Mouse (Mus musculus) Patski (cell line): ENCODE results near the gene 4930513O06Rik. TPM values are rescaled to one million over a fixed set of nuclear protein-coding genes. Genes with fewer than 3 reads are reported as not detected.

ENCODE experiments used
- ATAC-seq: fragments of 100-300 bp; one replicate; pipeline ENCODE4 v1.8.0; 2021
- CTCF ChIA-PET: fragments of 350-600 bp; sonication (Branson Sonifier 250); formaldehyde crosslinking; loops from one replicate; lab custom pipeline; 2022; ENCODE audit warnings: inconsistent platforms; lab: Charles Lee
- POLR2A ChIA-PET: fragments of 350-600 bp; sonication (Branson Sonifier 250); formaldehyde crosslinking; loops from one replicate; lab custom pipeline; 2022; ENCODE audit warnings: antibody characterized with exemption, inconsistent platforms; lab: Charles Lee
- DNase-seq: peaks from one replicate; pipeline ENCODE4 v3.0.0-alpha.2; 2011; ENCODE audit warnings: low read depth, low spot score
- H3K27me3 ChIP-seq: fragments of 371-371 bp; one replicate; pipeline ENCODE4 v1.5.1; 2021
- CTCF ChIP-seq: fragments of 100-300 bp; IDR thresholded peaks from one replicate; pipeline ENCODE4 v1.5.1; 2021
- in situ Hi-C: fragments of 300-500 bp; cut with MboI; formaldehyde crosslinking; loops from 3 replicates; pipeline ENCODE4 v1.11.1; 2018; ENCODE audit warnings: low pct_unique_long_range_greater_than_20kb, mixed read lengths
- polyA plus RNA-seq: library from polyadenylated mRNA; unstranded; gene quantifications from one replicate; pipeline ENCODE4 v1.2.3, GENCODE M21; 2021

Gene 4930513O06Rik
- polyA plus RNA-seq = not detected

- ATAC-seq (no peak), DNase-seq (no peak)
- POLR2A ChIA-PET = interaction anchor here (0.6 kb wide), 1 partner anchor 10 kb away, joined by 3 read pairs; no protein-coding TSS in a partner anchor
- peaks cover 5% of the 10 kb centered on the region for H3K27me3 ChIP-seq
- CTCF ChIA-PET = no interaction called here
- no peak for TF ChIP-seq CTCF
- in situ Hi-C loops = no loop called here
Observed at GRCm38 (mm10) chrX:139085943-139086342, at the start of gene 4930513O06Rik. Gene 4930513O06Rik, plus strand, starts transcription at chrX:139086243.

GRCm38 (mm10) chrX:139037666-139038065 is 48.4 kb upstream of the 4930513O06Rik start:
- no peak for TF ChIP-seq CTCF
- ATAC-seq = no peak
- DNase-seq = no peak
- in situ Hi-C loops = no loop called here
- POLR2A ChIA-PET = no interaction called here
- CTCF ChIA-PET = no interaction called here
- H3K27me3 ChIP-seq = peaks cover 16% of the 10 kb centered on the region

DNA sequence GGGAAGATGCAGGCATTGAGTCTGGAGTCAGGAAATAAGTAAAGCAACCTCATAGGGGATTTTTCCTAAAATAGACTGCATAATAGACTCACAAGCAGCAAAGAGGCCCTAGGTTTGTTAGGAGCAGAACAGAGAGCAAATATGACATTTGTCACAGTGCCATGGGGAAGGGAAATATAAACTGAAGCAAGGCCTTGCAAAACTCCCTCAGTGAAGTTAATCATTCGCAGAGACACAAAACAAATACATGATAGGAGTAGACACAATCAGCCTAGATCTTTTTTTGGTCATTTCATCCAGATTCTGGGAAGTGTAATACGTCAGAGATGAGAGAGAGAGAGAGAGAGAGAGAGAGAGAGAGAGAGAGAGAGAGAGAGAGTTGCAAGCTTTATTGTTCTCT is 46.7 kb upstream of the 4930513O06Rik start:
- no peak for TF ChIP-seq CTCF

GRCm38 (mm10) chrX:139041148-139041547 is 44.9 kb upstream of the 4930513O06Rik start:
- ChIA-PET CTCF (no interaction called here), POLR2A (no interaction called here)

More for the DNA sequence above, 46.7 kb upstream of the 4930513O06Rik start:
- H3K27me3 ChIP-seq = peaks cover 11% of the 10 kb centered on the region
- ChIA-PET POLR2A (no interaction called here), CTCF (no interaction called here)
- ATAC-seq (no peak), DNase-seq (no peak)
- in situ Hi-C loops = no loop called here

GRCm38 (mm10) chrX:139051976-139052375 is 34.1 kb upstream of the 4930513O06Rik start:
- DNase-seq = no peak
- POLR2A ChIA-PET = no interaction called here
- no peak for ATAC-seq
- in situ Hi-C loops = no loop called here
- CTCF ChIA-PET = no interaction called here
- H3K27me3 ChIP-seq = peaks cover 22% of the 10 kb centered on the region
- no peak for TF ChIP-seq CTCF

More at GRCm38 (mm10) chrX:139041148-139041547, 44.9 kb upstream of the 4930513O06Rik start:
- peaks cover 11% of the 10 kb centered on the region for H3K27me3 ChIP-seq
- ATAC-seq (no peak), DNase-seq (no peak)
- in situ Hi-C loops = no loop called here
- no peak for TF ChIP-seq CTCF

GRCm38 (mm10) chrX:139053149-139053548 is 32.9 kb upstream of the 4930513O06Rik start:
- CTCF ChIA-PET = no interaction called here
- in situ Hi-C loops = no loop called here
- POLR2A ChIA-PET = no interaction called here
- peaks cover 22% of the 10 kb centered on the region for H3K27me3 ChIP-seq
- ATAC-seq (no peak), DNase-seq (no peak)
- no peak for TF ChIP-seq CTCF

GRCm38 (mm10) chrX:139064078-139064477 is 22.0 kb upstream of the 4930513O06Rik start:
- ATAC-seq = no peak
- no peak for TF ChIP-seq CTCF
- in situ Hi-C loops = no loop called here

DNA sequence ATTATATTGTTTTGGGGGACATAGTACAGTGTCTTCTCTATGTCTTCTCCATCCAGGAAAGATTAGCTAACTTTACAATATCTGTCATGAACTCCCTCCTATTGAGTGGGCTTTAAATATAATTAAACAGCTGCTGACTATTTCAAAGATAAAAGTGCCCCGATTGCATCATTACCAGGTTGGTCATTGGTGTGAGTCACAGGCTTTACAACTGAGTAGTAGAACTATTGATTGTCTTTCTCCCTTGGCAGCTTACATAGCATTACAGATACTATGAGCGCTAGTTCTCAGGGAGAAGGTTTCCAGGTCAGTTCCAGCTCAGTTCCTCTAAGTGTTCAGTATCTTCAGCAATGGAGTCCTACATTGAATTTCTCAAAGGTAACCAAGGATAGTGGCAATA is 7.5 kb upstream of the 4930513O06Rik start:
- peaks cover 3% of the 10 kb centered on the region for H3K27me3 ChIP-seq
- CTCF ChIA-PET = no interaction called here
- POLR2A ChIA-PET = no interaction called here
- DNase-seq (no peak), ATAC-seq (no peak)
- in situ Hi-C loops = no loop called here
- TF ChIP-seq CTCF = no peak

More at GRCm38 (mm10) chrX:139064078-139064477, 22.0 kb upstream of the 4930513O06Rik start:
- H3K27me3 ChIP-seq = peaks cover 4% of the 10 kb centered on the region
- ChIA-PET CTCF (no interaction called here), POLR2A (no interaction called here)
- no peak for DNase-seq

DNA sequence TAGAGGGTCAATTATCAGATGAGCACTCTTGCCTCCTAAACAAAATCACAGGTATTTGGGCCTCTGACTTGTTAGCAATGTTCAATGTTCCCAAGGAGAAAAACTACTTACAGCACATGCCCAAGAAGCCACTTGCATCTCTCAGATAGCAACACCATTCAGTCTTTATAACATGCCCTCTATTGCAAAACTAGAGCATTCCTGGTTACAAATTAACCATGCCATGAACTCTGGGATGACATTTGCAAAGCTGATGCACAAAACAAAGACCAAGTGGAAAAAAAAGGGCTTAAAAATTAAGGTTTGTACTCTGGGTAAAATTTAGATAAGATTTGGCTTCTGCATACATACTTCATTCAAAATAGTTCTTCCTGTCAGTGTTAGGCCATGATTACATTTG is 966 bp upstream of the 4930513O06Rik start, which contains the start of gene Serpina7:
Serpina7 (minus strand) TSS at position 160 of the 400 bp plus-strand sequence.
- no peak for ATAC-seq
- CTCF ChIA-PET = no interaction called here
- H3K27me3 ChIP-seq = peaks cover 5% of the 10 kb centered on the region
- no peak for TF ChIP-seq CTCF
- no peak for DNase-seq
- POLR2A ChIA-PET = no interaction called here
- in situ Hi-C loops = no loop called here

- POLR2A ChIA-PET = no interaction called here
- DNase-seq = no peak
- peaks cover 19% of the 10 kb centered on the region for H3K27me3 ChIP-seq
- ATAC-seq = peak; percentile 44
- CTCF ChIA-PET = no interaction called here
- in situ Hi-C loops = no loop called here
- no peak for TF ChIP-seq CTCF
Observed at GRCm38 (mm10) chrX:139097197-139097596, 11.2 kb downstream of the 4930513O06Rik start.

DNA sequence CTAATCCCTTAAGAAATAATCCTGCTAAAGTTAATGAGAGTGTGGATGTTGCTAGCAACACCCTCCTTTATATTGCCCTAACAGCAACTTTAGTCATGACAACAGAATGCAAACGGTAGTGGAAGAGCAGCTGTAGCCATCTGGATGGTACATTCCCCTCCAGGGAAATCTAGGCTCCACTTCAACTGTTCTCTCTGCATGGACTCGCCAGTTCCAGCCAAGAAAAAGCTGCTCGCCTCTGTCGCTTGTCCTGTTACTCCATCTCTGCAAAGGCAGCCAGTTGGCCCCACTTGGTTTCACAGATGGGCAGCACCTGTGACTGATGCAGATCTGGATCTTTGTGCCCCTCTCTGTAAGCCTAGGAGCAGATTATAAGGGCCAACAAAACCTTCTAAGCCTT is 48.0 kb downstream of the 4930513O06Rik start:
- ATAC-seq (no peak), DNase-seq (no peak)
- POLR2A ChIA-PET = no interaction called here
- in situ Hi-C loops = no loop called here
- CTCF ChIA-PET = interaction anchor here (0.8 to 1.0 kb wide), 2 partner anchors 8 to 10 kb away, joined by 3 read pairs; no protein-coding TSS in a partner anchor
- H3K27me3 ChIP-seq = peaks cover 8% of the 10 kb centered on the region
- no peak for TF ChIP-seq CTCF

Other genes starting within 250 kb of the 4930513O06Rik start
- gene Nrk, start 171.8 kb upstream of the 4930513O06Rik start, polyA plus RNA-seq = not detected
- 2.5 TPM for gene Serpina7, start 1.0 kb upstream of the 4930513O06Rik start, polyA plus RNA-seq
- gene 4933428M09Rik, start 93.0 kb downstream of the 4930513O06Rik start, polyA plus RNA-seq = not detected
- gene Mum1l1, start 123.8 kb downstream of the 4930513O06Rik start, polyA plus RNA-seq = 1.8 TPM
- gene Trap1a, start 247.4 kb downstream of the 4930513O06Rik start, polyA plus RNA-seq = not detected